Mouse (Mus musculus) hindbrain, embryonic 16.5 days (tissue): ENCODE results near the gene Scarf2. TPM values are rescaled to one million over a fixed set of nuclear protein-coding genes. Genes with fewer than 3 reads are reported as not detected.

Source experiments
- ATAC-seq: fragments of 200-750 bp; cut with Nextera tagmentation; 2 replicates; pipeline ENCODE4 v1.8.0; 2017; ENCODE audit warnings: moderate TSS enrichment, moderate library complexity
- H3K27ac ChIP-seq: fragments of 300-500 bp; sonication (generic); 2 replicates; pipeline ENCODE4 v1.5.1; 2014; ENCODE audit warnings: low read depth, mild to moderate bottlenecking, control low read depth, low read length, moderate library complexity
- H3K27me3 ChIP-seq: fragments of 300-500 bp; sonication (generic); replicated peaks from 2 replicates; pipeline ENCODE4 v1.6.1; 2014; ENCODE audit warnings: low read length; ENCODE audit not compliant: control insufficient read depth, insufficient read depth
- H3K36me3 ChIP-seq: fragments of 300-500 bp; sonication (generic); 2 replicates; pipeline ENCODE4 v1.6.1; 2014; ENCODE audit warnings: mild to moderate bottlenecking, low read length, moderate library complexity, mixed read lengths; ENCODE audit not compliant: control insufficient read depth, insufficient read depth
- H3K4me1 ChIP-seq: fragments of 300-500 bp; sonication (generic); 2 replicates; pipeline ENCODE4 v1.6.1; 2014; ENCODE audit warnings: low read depth, low read length; ENCODE audit not compliant: control insufficient read depth, insufficient read depth
- H3K4me2 ChIP-seq: fragments of 300-500 bp; sonication (generic); 2 replicates; pipeline ENCODE4 v1.6.1; 2014; ENCODE audit warnings: mild to moderate bottlenecking, low read length, control low read depth, moderate library complexity
- H3K4me3 ChIP-seq: fragments of 300-500 bp; sonication (generic); 2 replicates; pipeline ENCODE4 v1.5.1; 2014; ENCODE audit warnings: mild to moderate bottlenecking, low read length, control low read depth, moderate library complexity
- H3K9ac ChIP-seq: fragments of 300-500 bp; sonication (generic); 2 replicates; pipeline ENCODE4 v1.6.1; 2014; ENCODE audit warnings: low read depth, mild to moderate bottlenecking, control low read depth, low read length, moderate library complexity
- H3K9me3 ChIP-seq: fragments of 300-500 bp; sonication (generic); 2 replicates; pipeline ENCODE4 v1.6.1; 2014; ENCODE audit warnings: mild to moderate bottlenecking, low read length, moderate library complexity; ENCODE audit not compliant: control insufficient read depth
- WGBS: fragments of 180-500 bp; shearing (Covaris S2); extraction: QIAGEN DNeasy Blood & Tissue Kit; methylation state at CpG from one replicate; pipeline ENCODE4 v1.1.7; 2014; 5-methylcytosine and 5-hydroxymethylcytosine counted together
- polyA plus RNA-seq: library from polyadenylated mRNA; unstranded; fragments of >200 nt; fragmentation: Nextera tagmentation; extraction: Ambion mirVana; gene quantifications from 2 replicates; pipeline ENCODE4 v1.2.1, GENCODE M21; 2015

Gene Scarf2
- polyA plus RNA-seq, 1 experiment from 2014 or later, result 1.4 TPM

GRCm38 (mm10) chr16:17832821-17833220, 35.7 kb downstream of the Scarf2 start, which contains the start of gene B830017H08Rik:
B830017H08Rik (plus strand) TSS chr16:17833121.
- Histone ChIP-seq H3K27me3 (peaks cover 20% of the 10 kb centered on the region; the same call in 1 of the 2 replicates), H3K9me3 (no peaks in the 10 kb centered on the region), H3K27ac (peak within 1 kb of the TSS; percentile 95), H3K4me2 (peak within 1 kb of the TSS; percentile 95), H3K36me3 (no peaks in the 10 kb centered on the region), H3K4me1 (peaks cover 26% of the 10 kb centered on the region), H3K4me3 (peak within 1 kb of the TSS; percentile 72), H3K9ac (peak within 1 kb of the TSS; percentile 95)
- ATAC-seq, result peak; percentile 0; the same call in 1 of the 2 replicates
- WGBS, result 26% methylated on average over 7 of the region's 7 CpGs

GRCm38 (mm10) chr16:17833321-17833680, 36.2 kb downstream of the Scarf2 start:
- Histone ChIP-seq H3K9ac (peak overlapping the region; percentile 95), H3K27me3 (peaks cover 20% of the 10 kb centered on the region; the same call in 1 of the 2 replicates), H3K4me1 (peaks cover 26% of the 10 kb centered on the region), H3K4me2 (peak overlapping the region; percentile 95), H3K4me3 (peak overlapping the region; percentile 72), H3K36me3 (no peaks in the 10 kb centered on the region), H3K27ac (peak overlapping the region; percentile 95), H3K9me3 (no peaks in the 10 kb centered on the region)
- 2% methylated on average over 21 of the region's 37 CpGs for WGBS
- peak; percentile 74 for ATAC-seq

GRCm38 (mm10) chr16:17833681-17834399, 36.8 kb downstream of the Scarf2 start:
- under 1% methylated on average over 56 of the region's 103 CpGs for WGBS
- Histone ChIP-seq H3K27ac (peak overlapping the region; percentile 95), H3K27me3 (peaks cover 20% of the 10 kb centered on the region; the same call in 1 of the 2 replicates)

GRCm38 (mm10) chr16:17834543-17834942, 37.5 kb downstream of the Scarf2 start:
- Histone ChIP-seq H3K27ac (peak overlapping the region; percentile 95), H3K9me3 (no peaks in the 10 kb centered on the region), H3K36me3 (0 out of 2 replicates have a peak, but pooled peaks cover 3% of the 10 kb centered on the region), H3K4me1 (peaks cover 26% of the 10 kb centered on the region), H3K4me2 (peak overlapping the region; percentile 95), H3K9ac (peak overlapping the region; percentile 95), H3K4me3 (peak overlapping the region; percentile 72), H3K27me3 (peaks cover 20% of the 10 kb centered on the region; the same call in 1 of the 2 replicates)
- WGBS, result 44% methylated on average over 7 of the region's 7 CpGs
- ATAC-seq, result peak; percentile 19; the same call in 1 of the 2 replicates

More at GRCm38 (mm10) chr16:17833681-17834399, 36.8 kb downstream of the Scarf2 start:
- peak; percentile 74 for ATAC-seq
- 0 out of 2 replicates have a peak, but pooled peaks cover 3% of the 10 kb centered on the region for H3K36me3 ChIP-seq
- H3K9ac ChIP-seq, result peak overlapping the region; percentile 95
- peaks cover 26% of the 10 kb centered on the region for H3K4me1 ChIP-seq
- no peaks in the 10 kb centered on the region for H3K9me3 ChIP-seq
- peak overlapping the region; percentile 95 for H3K4me2 ChIP-seq
- H3K4me3 ChIP-seq, result peak overlapping the region; percentile 72

GRCm38 (mm10) chr16:17835481-17835880, 38.4 kb downstream of the Scarf2 start:
- ATAC-seq, result no peak
- Histone ChIP-seq H3K4me1 (peaks cover 26% of the 10 kb centered on the region), H3K4me2 (peak overlapping the region; percentile 21; the same call in 1 of the 2 replicates), H3K27me3 (peaks cover 19% of the 10 kb centered on the region; the same call in 1 of the 2 replicates), H3K9ac (no peak overlapping the region), H3K9me3 (no peaks in the 10 kb centered on the region), H3K4me3 (no peak overlapping the region), H3K27ac (no peak overlapping the region; the same call in 1 of the 2 replicates), H3K36me3 (0 out of 2 replicates have a peak, but pooled peaks cover 3% of the 10 kb centered on the region)
- 54% methylated on average over 13 of the region's 13 CpGs for WGBS

GRCm38 (mm10) chr16:17838051-17838450, 41.0 kb downstream of the Scarf2 start, which contains the start of gene Car15:
Car15 (minus strand) TSS chr16:17838364.
- no peak within 1 kb of the TSS for H3K27ac ChIP-seq
- no peak within 1 kb of the TSS for H3K4me3 ChIP-seq
- peaks cover 16% of the 10 kb centered on the region for H3K36me3 ChIP-seq
- H3K9ac ChIP-seq, result no peak within 1 kb of the TSS
- no peak for ATAC-seq
- no peaks in the 10 kb centered on the region for H3K9me3 ChIP-seq
- H3K4me2 ChIP-seq, result no peak within 1 kb of the TSS
- H3K4me1 ChIP-seq, result peaks cover 17% of the 10 kb centered on the region
- 74% methylated on average over 6 of the region's 6 CpGs for WGBS
- peaks cover 3% of the 10 kb centered on the region; the same call in 1 of the 2 replicates for H3K27me3 ChIP-seq

- Histone ChIP-seq H3K27ac (no peak overlapping the region), H3K36me3 (peaks cover 31% of the 10 kb centered on the region), H3K4me3 (no peak overlapping the region), H3K9ac (no peak overlapping the region), H3K4me2 (no peak overlapping the region), H3K27me3 (peaks cover 3% of the 10 kb centered on the region; the same call in 1 of the 2 replicates), H3K9me3 (no peaks in the 10 kb centered on the region), H3K4me1 (peaks cover 6% of the 10 kb centered on the region)
- ATAC-seq, result no peak
- WGBS, result 75% methylated on average over 4 of the region's 4 CpGs
These were observed 42.9 kb downstream of the Scarf2 start for GRCm38 (mm10) chr16:17839976-17840375.

- H3K4me1 ChIP-seq, result no peaks in the 10 kb centered on the region
- H3K27me3 ChIP-seq, result no peaks in the 10 kb centered on the region
- H3K9ac ChIP-seq, result no peak overlapping the region
- H3K4me3 ChIP-seq, result no peak overlapping the region
- H3K9me3 ChIP-seq, result no peaks in the 10 kb centered on the region
- ATAC-seq, result no peak
- peaks cover 43% of the 10 kb centered on the region for H3K36me3 ChIP-seq
- H3K27ac ChIP-seq, result no peak overlapping the region
- no peak overlapping the region for H3K4me2 ChIP-seq
- 94% methylated on average over 7 of the region's 7 CpGs for WGBS
These were observed 45.4 kb downstream of the Scarf2 start for GRCm38 (mm10) chr16:17842437-17842836.

GRCm38 (mm10) chr16:17843701-17844365, 46.8 kb downstream of the Scarf2 start:
- 92% methylated on average over 10 of the region's 10 CpGs for WGBS
- Histone ChIP-seq H3K4me3 (no peak overlapping the region), H3K4me1 (no peaks in the 10 kb centered on the region), H3K27ac (no peak overlapping the region), H3K4me2 (no peak overlapping the region), H3K9me3 (no peaks in the 10 kb centered on the region), H3K36me3 (peaks cover 47% of the 10 kb centered on the region), H3K9ac (no peak overlapping the region), H3K27me3 (no peaks in the 10 kb centered on the region)
- ATAC-seq, result no peak
